8 mouse cellular contexts compared by ENCODE assay signal in the genomic region with DNA sequence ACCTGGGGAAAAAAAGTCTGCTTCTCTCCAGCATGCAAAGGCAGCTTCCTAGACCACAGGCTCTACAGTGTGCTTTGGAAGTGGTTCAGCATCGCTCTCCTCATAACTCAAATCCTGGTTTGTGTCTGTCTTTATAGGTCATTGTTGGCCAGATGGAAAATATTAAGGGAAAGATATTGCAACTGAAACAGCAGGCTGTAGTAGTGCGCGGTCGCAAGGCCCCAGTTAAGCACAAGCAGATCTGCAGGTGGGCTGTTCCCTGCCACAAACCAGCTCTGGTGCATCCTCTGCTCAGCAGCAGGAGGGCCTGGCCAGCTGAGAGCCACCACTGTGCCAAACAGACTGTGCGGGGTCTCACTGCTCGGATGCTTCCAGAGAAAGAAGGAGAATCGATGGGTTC.
DNase-seq lines count a peak whose midpoint lies in the region; ATAC-seq and TF ChIP-seq lines count a peak whose summit lies in the region.

No protein-coding gene starts in this region.

- WGBS in midbrain, postnatal 0 days, result 31% methylated on average over 7 of the region's 7 CpGs

- no peak for TF ChIP-seq CTCF in midbrain, postnatal 0 days (IDR thresholded peaks at IDR 0.05)

- H3K4me3 ChIP-seq in midbrain, postnatal 0 days (ENCODE audit: low read depth, low read length), result no peak overlapping the region

- H3K9ac ChIP-seq in midbrain, postnatal 0 days (replicated peaks; ENCODE audit: low read length, poor library complexity, severe bottlenecking), result no peak overlapping the region

- H3K36me3 ChIP-seq in midbrain, postnatal 0 days (ENCODE audit: insufficient read depth, low read length), result no peaks in the 10 kb centered on the region

- H3K4me2 ChIP-seq in midbrain, postnatal 0 days (ENCODE audit: low read depth, low read length, poor library complexity, severe bottlenecking), result no peak overlapping the region

- no peaks in the 10 kb centered on the region for H3K9me3 ChIP-seq in midbrain, postnatal 0 days (ENCODE audit: low read length)

- H3K27me3 ChIP-seq in midbrain, postnatal 0 days (ENCODE audit: insufficient read depth, low read length), result no peaks in the 10 kb centered on the region

- peaks cover 3% of the 10 kb centered on the region; the same call in 1 of the 2 replicates for H3K4me1 ChIP-seq in midbrain, postnatal 0 days (ENCODE audit: insufficient read depth, low read length)

- intact Hi-C loops in left cerebral cortex, postnatal 4 days (cut with DNase I), result no loop called here

- DNase-seq in left cerebral cortex, postnatal 4 days, result peak; percentile 43
- no peak for DNase-seq in left cerebral cortex, adult 9 months (ENCODE audit: low spot score in 2 of 2)
- DNase-seq in cerebellum, postnatal 36 days, result peak; percentile 13 to 24
- peak; percentile 75 for DNase-seq in forelimb bud, embryonic 11.5 days (ENCODE audit: low read depth, low spot score)
- peak; percentile 11 for DNase-seq in midbrain, postnatal 0 days (ENCODE audit: low spot score)
- no peak for DNase-seq in lung, postnatal 25 days (ENCODE audit: low spot score)
- DNase-seq in adrenal gland, adult 18-20 months (ENCODE audit: low spot score in 2 of 2), result no peak
- DNase-seq in right cerebral cortex, adult 18-20 months, result no peak

- ATAC-seq in midbrain, postnatal 0 days (ENCODE audit: low FRiP score), result no peak

- H3K27ac ChIP-seq in midbrain, postnatal 0 days (ENCODE audit: low read depth, low read length), result peak overlapping the region; percentile 44; the same call in 1 of the 2 replicates

Comparison
In these comparisons a context has a peak if more than half of its experiments do, and no peak if none do; other contexts are left out.
1. DNase-seq: peak in left cerebral cortex, postnatal 4 days (single experiment), cerebellum, postnatal 36 days (2 of 2), forelimb bud, embryonic 11.5 days (single experiment) and midbrain, postnatal 0 days (single experiment); none in left cerebral cortex, adult 9 months (0 of 2), lung, postnatal 25 days (single experiment), adrenal gland, adult 18-20 months (0 of 2) and right cerebral cortex, adult 18-20 months (single experiment).